Mouse (Mus musculus) megakaryocyte progenitor cell, adult 5-6 weeks (primary cell): ENCODE results near the gene Ipcef1. TPM values are rescaled to one million over a fixed set of nuclear protein-coding genes. Genes with fewer than 3 reads are reported as not detected.
"Not testable (repeated sequence)": the region's sequence is repeated elsewhere in the genome, so short reads cannot be mapped to it uniquely, and the experiment has no call there.

Source experiments
- ATAC-seq: replicated peaks from 2 replicates; pipeline ENCODE4 v1.8.0; 2016; ENCODE audit warnings: mild to moderate bottlenecking, moderate TSS enrichment, inconsistent platforms; ENCODE audit not compliant: poor library complexity
- total RNA-seq, 2 experiments: library from RNA; stranded (forward) in 1 of 2; stranded (reverse) in 1 of 2; fragments of 157-497, 149-512 nt in 1 of 2; fragments of 200-1000 nt in 1 of 2; gene quantifications; 2 replicates each; pipeline versions ENCODE4 v1.2.3 to v1.2.4; 2015 to 2017

The Ipcef1 gene
- total RNA-seq, 2 experiments from 2014 or later = 3.6 TPM

GRCm38 (mm10) chr10:6890348-6891009 is 161.8 kb downstream of the Ipcef1 start:
- peak; percentile 97 for ATAC-seq

DNA sequence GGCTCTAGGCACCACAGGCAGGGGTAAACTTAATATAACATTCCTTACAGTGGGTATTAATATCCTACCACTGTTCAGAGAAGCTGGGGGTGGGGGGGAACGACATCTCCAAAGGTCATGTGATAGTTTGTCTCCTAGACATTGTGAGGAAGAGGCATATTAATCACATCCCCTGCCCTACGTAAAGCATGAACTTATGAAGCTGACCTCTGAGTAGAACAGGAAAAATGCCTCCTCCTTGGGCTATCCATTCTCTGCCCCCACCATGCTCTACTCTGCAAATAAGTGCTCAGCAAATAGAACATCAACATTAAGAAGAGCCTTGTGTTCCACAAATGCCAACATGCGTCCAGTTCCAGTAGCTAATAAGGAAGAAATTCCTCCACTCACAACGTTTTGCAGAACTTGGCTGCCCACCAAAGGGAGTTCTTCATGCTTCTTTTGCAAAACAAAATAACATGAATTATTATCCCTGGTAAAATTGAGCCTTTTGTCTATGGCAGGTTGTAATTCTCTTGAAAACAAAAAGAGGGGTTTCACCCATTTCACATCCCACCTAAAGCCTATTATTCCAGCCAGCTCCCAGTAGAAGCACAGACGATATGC is 162.5 kb downstream of the Ipcef1 start:
- ATAC-seq = no peak

GRCm38 (mm10) chr10:6885460-6885859 is 166.8 kb downstream of the Ipcef1 start:
- ATAC-seq = peak; percentile 58

DNA sequence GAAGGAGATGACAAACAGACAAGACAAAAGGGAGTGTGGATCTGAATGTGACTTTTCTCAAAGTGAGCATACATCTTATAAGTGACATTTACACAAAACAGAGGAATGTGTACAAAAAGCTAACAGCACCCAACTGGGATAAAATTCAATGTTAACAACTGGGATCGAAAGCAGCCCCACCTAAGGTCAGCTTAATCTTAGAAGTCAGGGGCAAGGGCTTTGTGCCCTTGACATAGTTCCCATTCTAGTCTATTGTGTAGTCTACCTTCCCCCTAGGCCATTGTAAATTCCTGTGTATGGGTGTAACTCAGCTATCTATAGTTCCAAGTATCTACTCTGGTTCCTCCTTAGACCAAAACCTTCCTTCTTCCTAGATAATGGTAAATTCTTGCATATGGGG is 170.2 kb downstream of the Ipcef1 start:
- not testable (repeated sequence) for ATAC-seq

DNA sequence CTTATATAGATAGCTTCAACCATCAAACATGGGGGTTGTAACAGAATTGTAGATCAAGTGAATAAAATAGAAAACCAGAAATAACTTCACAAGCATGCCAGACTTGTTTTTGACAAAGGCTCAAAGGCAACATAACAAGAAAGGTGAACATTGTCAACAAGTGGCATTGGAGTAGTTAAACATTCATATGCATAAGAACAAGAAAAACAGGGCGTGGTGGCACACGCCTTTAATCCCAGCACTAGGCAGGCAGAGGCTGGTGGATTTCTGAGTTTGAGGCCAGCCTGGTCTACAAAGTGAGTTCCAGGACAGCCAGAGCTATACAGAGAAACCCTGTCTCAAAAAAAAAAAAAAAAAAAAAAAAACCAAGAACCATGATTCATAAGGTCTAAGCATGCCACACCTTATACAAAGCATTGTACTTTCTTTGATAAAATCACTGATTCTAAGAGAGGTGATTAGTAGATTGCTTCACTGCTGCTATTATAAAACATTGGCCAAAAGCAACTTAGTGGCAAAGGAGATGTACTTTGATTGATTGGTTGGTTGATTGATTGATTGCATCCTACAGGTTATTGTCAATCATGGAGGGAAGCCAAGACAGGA is 173.9 kb downstream of the Ipcef1 start:
- ATAC-seq = no peak

GRCm38 (mm10) chr10:6873917-6874316 is 178.4 kb downstream of the Ipcef1 start:
- peak; percentile 58 for ATAC-seq

GRCm38 (mm10) chr10:6871418-6872072 is 180.7 kb downstream of the Ipcef1 start:
- ATAC-seq = no peak

GRCm38 (mm10) chr10:6855812-6856211 is 196.5 kb downstream of the Ipcef1 start:
- no peak for ATAC-seq

DNA sequence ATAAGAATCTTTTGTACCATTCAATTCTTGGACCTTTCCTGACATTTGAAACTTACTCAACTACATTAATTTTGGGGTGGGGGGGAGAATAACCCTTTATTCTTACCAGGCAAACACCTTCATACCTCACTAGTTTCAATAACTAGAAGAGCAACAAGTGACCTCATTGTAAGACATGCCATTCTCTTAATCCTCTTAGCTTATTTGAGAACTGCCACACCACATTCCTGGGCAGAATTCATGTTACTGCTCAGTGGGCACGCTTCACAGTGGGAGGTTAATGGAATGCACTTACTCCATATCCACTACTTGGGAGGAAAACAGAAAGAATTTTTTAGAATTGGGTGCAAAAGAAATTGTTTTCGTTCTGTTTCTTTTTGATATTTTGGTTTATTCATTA is 203.4 kb downstream of the Ipcef1 start:
- ATAC-seq = no peak

GRCm38 (mm10) chr10:6848162-6848754 is 204.0 kb downstream of the Ipcef1 start:
- no peak for ATAC-seq

DNA sequence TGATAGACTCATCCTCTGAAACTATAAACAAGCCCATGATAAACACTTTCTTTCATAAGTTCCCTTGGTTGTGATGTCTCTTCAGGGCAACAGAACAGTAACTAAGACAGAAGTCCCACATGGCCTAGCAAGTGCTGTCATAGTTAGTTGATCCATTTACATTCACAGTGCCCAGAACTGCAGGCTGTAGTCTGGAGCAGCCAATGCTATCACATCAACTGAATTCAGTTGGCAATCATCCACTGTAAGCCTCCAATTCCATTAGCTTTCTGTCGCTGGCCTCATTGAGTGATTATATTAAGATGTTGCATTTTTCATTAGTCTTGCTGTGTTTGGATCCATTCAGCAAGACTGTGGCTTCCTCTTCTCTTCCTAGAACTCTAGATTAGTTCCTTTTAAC is 206.0 kb downstream of the Ipcef1 start:
- ATAC-seq = no peak

DNA sequence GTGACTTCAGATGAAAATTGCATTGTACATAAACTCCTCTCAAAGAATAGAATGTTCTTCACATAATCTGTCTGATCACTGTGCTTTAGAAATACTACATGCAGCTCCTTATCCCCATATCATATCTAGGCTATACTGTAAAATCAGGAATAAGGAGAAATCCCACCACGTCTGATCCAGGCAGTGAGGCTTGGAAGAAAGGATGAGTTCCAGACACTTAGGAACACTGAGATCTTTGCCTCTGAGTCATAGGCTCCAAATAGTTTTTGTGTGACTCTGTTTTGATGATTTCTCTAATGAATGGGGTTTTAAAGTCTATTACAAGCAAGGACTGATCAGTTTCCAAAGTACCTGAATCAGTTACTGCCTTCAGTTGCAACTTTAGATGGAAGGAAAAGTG is 210.1 kb downstream of the Ipcef1 start:
- ATAC-seq = no peak

Other genes with a start within 250 kb of the Ipcef1 start
- 6.5 and 9.8 TPM in 2 replicates for gene Cnksr3, start 159.8 kb upstream of the Ipcef1 start, total RNA-seq (2015)
- 4.9 and 5.1 TPM in 2 replicates for gene Cnksr3, start 159.8 kb upstream of the Ipcef1 start, total RNA-seq (2017)